Mouse (Mus musculus) heart, postnatal 36 days (tissue): ENCODE data around the gene Col4a1. TPM values are rescaled to one million over a fixed set of nuclear protein-coding genes. Genes with fewer than 3 reads are reported as not detected.
A peak's percentile ranks its signal among the peaks of the same experiment; 100 is the strongest.

Experiments
- DNase-seq, 2 experiments: peaks; one replicate each; pipeline ENCODE4 v3.0.0; 2021 to 2022
- intact Hi-C: fragments of 180-260 bp; cut with DNase I; formaldehyde crosslinking; loops from one replicate; pipeline ENCODE4 v1.15.1; 2025
- total RNA-seq, 2 experiments: library from RNA; stranded (reverse); gene quantifications; 2 replicates each; pipeline ENCODE4 v1.2.3; 2021

The Col4a1 gene
- total RNA-seq, 2 experiments from 2014 or later: 371 to 526 TPM

DNA sequence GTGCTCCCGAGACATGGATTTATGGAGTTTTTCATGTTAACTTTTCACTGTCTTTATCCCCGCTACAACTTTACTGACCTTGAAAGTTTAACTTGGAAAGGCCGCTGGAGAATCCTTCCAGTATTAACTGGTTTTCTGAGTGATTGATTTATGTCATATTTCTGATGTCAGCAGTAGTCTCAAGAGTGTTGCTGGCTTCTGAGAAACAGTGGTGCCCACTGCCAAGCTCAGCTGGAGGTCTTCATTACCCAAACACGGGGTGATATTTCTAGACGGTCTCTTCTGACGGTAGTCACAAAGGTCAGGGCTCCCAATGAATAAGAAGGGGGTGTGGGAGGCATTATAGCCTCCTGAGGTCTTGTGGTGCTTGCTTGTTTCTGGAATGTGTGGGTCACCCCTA is 21.1 kb upstream of the Col4a1 start:
- DNase-seq: no peak
- intact Hi-C loops: no loop called here

- intact Hi-C loops: no loop called here
- peak; percentile 39 to 56 for DNase-seq
Observed at GRCm38 (mm10) chr8:11331561-11331960, 18.9 kb upstream of the Col4a1 start.

- intact Hi-C loops: no loop called here
Observed at GRCm38 (mm10) chr8:11327722-11328417, 15.2 kb upstream of the Col4a1 start.

DNA sequence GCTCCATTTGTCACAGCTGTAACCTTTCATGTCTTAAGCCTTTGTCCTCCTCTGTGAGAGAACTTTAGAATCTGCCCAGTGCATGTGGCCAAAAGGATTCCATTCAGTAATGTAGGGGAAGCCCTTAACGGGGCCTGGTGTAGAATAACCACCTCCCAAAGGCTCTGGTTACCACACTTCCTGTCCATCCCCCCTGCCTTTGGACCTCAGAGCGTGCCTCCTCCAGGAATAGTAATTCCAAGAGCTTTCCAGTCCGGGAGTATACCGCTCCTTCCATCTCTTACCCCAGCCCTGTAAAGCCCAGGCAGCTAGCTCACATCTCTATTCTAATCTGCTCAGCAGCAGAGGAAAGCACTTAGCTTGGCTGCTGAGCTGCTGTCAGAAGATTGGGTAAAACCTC is 14.7 kb upstream of the Col4a1 start:
- intact Hi-C loops: no loop called here
- DNase-seq: no peak

More at GRCm38 (mm10) chr8:11327722-11328417, 15.2 kb upstream of the Col4a1 start:
- DNase-seq: no peak

DNA sequence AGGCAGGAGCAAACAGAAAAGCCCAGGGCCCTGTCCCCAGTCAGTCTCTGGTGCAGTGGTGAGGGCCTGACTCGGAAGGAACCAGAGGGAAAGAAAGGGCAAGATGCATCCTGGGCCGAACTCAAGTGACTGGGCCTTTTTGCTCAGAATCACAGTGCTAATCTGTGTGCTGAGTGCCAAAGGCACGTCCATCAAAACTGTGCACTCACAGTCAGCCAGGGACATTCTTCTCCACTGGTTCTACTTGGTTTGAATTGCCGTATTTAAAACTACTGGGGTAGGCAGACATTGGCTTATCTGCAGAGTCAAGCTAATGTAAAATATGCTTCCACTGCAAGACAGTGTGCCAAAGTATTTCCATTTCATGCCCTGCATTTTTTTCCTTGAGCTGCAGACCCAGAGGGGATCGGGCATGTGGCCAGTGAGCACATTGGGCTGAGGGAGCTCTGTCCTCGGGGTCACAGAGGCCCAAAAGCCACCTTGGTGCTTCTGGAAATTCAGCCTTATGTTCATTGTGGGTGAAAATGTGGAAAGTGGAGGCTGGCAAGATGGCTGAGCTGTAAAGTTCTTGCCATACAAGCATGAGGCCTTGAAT is 12.3 kb upstream of the Col4a1 start:
- intact Hi-C loops: no loop called here
- no peak for DNase-seq

DNA sequence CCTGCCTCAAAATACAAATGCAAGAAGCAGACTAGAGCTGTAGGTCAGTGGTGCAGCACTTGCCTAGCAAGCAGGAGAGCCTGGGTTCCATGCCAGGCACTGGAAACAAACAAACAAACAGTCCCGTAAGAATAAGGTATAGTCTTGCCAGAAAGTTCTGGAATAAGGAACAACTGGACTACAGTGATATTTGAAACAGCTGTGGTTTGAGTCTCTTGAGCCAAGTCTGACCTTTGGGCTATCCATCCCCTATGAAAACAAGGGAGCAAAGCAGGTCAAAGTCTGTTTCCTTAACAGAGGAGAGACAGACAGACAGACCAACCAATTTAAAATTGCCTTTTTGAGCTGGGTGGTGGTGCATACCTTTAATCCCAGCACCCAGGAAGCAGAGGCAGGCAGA is 11.1 kb upstream of the Col4a1 start:
- intact Hi-C loops: no loop called here
- no peak for DNase-seq

DNA sequence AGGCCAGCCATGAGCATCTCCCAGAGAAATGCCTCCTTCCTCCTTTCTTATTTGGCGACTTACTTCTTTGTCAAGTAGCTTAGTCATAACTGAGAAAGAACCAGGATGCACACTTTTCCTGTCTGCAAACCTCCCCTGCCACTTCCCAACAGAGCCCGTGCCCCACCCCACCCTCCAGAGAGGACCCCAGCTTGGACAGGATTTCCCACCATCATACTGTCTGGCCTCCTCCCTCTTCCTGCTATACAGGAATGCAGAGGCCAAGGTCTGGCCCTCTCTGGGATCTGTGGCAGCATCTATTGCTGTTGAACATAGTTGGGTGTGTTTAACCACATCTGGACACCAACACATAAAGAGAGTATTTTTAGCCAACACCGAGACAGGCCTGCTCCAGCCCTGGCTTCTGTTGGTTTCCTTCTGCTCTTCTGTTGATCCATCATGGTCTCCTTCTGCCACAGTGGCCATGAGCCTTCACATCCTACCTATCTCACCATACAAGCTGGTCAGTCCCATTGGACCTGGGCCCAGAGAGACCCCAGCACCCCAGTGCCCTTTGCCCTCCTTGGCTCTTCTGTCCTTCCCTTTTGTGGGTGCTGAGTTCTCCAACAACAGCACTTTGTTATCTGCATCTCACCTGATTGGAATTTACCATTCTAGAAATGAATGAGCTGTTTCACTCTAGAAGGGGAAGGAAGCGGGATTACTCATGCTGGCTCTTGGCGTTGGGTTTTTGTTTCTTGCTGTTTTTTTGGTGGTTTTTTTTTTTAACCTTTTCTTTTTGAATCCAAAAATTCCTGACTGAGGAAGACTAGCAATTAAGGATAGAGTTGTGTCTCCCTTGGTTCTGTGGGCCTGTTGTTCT is 10.3 kb upstream of the Col4a1 start:
- intact Hi-C loops: loop anchor here (1.0 kb wide), 1 partner anchor 10 kb away; no protein-coding TSS in a partner anchor
- DNase-seq: no peak

DNA sequence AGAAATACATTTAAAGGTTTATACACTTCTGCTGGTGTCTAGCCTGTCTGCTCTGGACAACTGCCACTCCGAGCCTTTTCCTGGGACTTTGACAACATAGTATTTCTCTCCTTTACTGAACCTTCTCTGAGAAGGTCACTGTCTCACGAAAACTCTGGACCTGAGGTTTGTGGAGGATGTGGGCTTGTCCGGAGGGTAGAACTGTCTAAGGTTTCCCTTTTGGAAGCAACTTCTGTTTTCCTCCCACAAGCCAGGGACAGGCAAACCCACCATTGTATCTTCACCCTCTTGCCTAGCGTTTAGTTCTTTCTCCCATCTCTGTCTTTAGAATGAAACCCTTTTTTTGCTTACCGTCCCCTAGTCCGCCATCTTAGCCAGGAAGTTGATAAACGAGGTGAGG is 9.2 kb upstream of the Col4a1 start:
- DNase-seq: no peak
- intact Hi-C loops: loop anchor here (1.0 kb wide), 1 partner anchor 9 kb away; no protein-coding TSS in a partner anchor

GRCm38 (mm10) chr8:11319405-11319804 is 6.8 kb upstream of the Col4a1 start:
- intact Hi-C loops: no loop called here
- DNase-seq: no peak

DNA sequence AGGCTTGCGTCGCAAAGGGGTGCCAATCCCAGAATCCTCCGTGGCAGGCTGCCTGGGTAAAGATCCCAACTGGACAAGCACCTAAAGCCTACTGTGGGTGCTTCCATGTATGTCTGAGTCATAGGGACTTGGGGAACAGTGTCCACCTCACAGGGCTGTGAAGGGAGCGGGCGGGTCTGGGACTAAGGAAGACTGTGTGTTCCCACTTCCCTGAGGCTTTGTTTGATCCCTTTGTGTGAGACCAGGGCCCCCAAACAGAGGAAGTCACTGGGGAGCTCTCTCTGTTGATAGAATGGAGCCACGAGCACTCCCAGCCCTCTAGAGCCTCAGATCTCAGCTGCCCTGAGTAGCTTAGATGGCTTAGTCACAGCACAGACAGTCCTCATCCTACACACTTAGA is 3.5 kb upstream of the Col4a1 start:
- DNase-seq: no peak
- intact Hi-C loops: no loop called here

- no peak for DNase-seq
- intact Hi-C loops: loop anchor here (2.0 kb wide), 1 partner anchor 77 kb away; no protein-coding TSS in a partner anchor
Observed at GRCm38 (mm10) chr8:11315179-11315943, 2.7 kb upstream of the Col4a1 start.

DNA sequence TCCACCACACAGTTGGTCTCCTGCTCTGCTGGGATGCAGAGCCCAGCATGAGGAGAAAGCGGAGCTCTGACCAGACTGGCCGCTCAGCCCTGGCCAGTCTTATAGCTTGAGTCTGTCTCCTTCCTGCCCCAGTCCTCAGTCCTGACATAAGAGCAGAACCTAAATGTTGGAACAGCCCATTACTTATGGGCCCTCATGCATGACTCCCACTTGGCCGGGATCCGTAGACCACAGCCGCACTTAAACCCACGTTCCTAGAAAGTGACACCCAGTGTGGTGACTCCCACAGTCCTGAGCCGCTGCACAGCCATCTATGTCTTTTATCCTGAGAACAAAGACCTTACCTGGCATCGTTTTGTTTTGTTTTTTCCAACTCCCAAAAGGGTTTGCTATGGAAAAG is 2.0 kb upstream of the Col4a1 start:
- no peak for DNase-seq
- intact Hi-C loops: loop anchor here (2.0 kb wide), 1 partner anchor 78 kb away; no protein-coding TSS in a partner anchor

GRCm38 (mm10) chr8:11313176-11314111 is 818 bp upstream of the Col4a1 start:
- intact Hi-C loops: loop anchor here (1.0 to 2.0 kb wide), 3 partner anchors 9 to 79 kb away; no protein-coding TSS in a partner anchor

GRCm38 (mm10) chr8:11311681-11312348 is 811 bp downstream of the Col4a1 start:
- intact Hi-C loops: loop anchor here (2.0 kb wide), 2 partner anchors 33 to 59 kb away; no protein-coding TSS in a partner anchor
- peak; percentile 74 to 79 for DNase-seq

More at GRCm38 (mm10) chr8:11313176-11314111, 818 bp upstream of the Col4a1 start:
- peak; percentile 54 to 61 for DNase-seq

- DNase-seq: no peak
- intact Hi-C loops: loop anchor here (2.0 kb wide), 1 partner anchor 31 kb away; no protein-coding TSS in a partner anchor
Observed at GRCm38 (mm10) chr8:11310049-11310448, 2.6 kb downstream of the Col4a1 start.

GRCm38 (mm10) chr8:11309226-11309625 is 3.4 kb downstream of the Col4a1 start:
- intact Hi-C loops: no loop called here
- DNase-seq: no peak

- intact Hi-C loops: no loop called here
- DNase-seq: no peak
Observed at GRCm38 (mm10) chr8:11308570-11308998, 4.0 kb downstream of the Col4a1 start.

GRCm38 (mm10) chr8:11307451-11307850 is 5.2 kb downstream of the Col4a1 start:
- intact Hi-C loops: no loop called here
- peak in 1 of 2 experiments; percentile 53 for DNase-seq
